Mouse (Mus musculus): Measurements from ENCODE around the gene Pde4b. TPM values are rescaled to one million over a fixed set of nuclear protein-coding genes. Genes with fewer than 3 reads are reported as not detected.

The Pde4b gene
- polyA plus RNA-seq, 1 experiment, result 14.3 TPM

GRCm38 (mm10) chr4:102605722-102606341, 518.5 kb downstream of the Pde4b start:
- DNase-seq (ENCODE audit: low read depth in 1 of 2, low spot score in 2 of 2), result no peak
- Histone ChIP-seq H3K4me3 (ENCODE audit: extremely low read depth, insufficient read depth, insufficient read length) (no peak overlapping the region), H3K27ac (ENCODE audit: insufficient read depth, low read length) (no peak overlapping the region), H3K4me1 (ENCODE audit: control insufficient read depth, insufficient read depth, insufficient read length) (no peaks in the 10 kb centered on the region; the same call in 1 of the 2 replicates), H3K27me3 (ENCODE audit: control insufficient read depth, insufficient read depth, low read length) (no peaks in the 10 kb centered on the region), H3K36me3 (ENCODE audit: control insufficient read depth, insufficient read depth, low read length) (peaks cover 40% of the 10 kb centered on the region)
- no peak for TF ChIP-seq CTCF (IDR thresholded peaks at IDR 0.05; ENCODE audit: extremely low read depth, insufficient read depth, insufficient read length, insufficient replicate concordance)
- TF ChIP-seq POLR2A (IDR thresholded peaks at IDR 0.05; ENCODE audit: low read depth, low read length), result no peak
- 81% methylated on average over 4 of the region's 4 CpGs for WGBS

DNA sequence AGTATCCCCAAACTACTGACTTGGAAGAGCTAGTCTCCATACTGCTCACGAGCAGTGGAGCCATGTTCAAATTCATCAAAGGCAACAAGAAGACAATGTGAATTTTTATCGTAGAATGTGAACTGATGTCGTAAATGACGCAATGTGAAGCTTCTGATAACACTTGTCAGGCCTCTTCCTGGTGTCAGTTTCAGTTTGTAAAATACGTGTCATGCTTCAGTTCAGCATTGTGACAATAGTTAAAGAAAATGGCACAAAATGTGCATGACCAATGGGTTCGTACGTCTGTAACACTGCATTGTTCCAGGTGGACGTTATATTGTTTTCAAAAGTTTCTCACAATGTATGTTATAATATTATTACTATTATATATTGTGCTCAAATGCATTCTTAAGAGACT, 519.5 kb downstream of the Pde4b start:
- no peaks in the 10 kb centered on the region; the same call in 1 of the 2 replicates for H3K4me1 ChIP-seq (ENCODE audit: control insufficient read depth, insufficient read depth, insufficient read length)
- WGBS, result 82% methylated on average over 8 of the region's 8 CpGs
- H3K27me3 ChIP-seq (ENCODE audit: control insufficient read depth, insufficient read depth, low read length), result no peaks in the 10 kb centered on the region
- DNase-seq (ENCODE audit: low read depth in 1 of 2, low spot score in 2 of 2), result no peak
- peaks cover 37% of the 10 kb centered on the region for H3K36me3 ChIP-seq (ENCODE audit: control insufficient read depth, insufficient read depth, low read length)
- TF ChIP-seq CTCF (IDR thresholded peaks at IDR 0.05; ENCODE audit: extremely low read depth, insufficient read depth, insufficient read length, insufficient replicate concordance), result no peak
- TF ChIP-seq POLR2A (IDR thresholded peaks at IDR 0.05; ENCODE audit: low read depth, low read length), result no peak
- H3K4me3 ChIP-seq (ENCODE audit: extremely low read depth, insufficient read depth, insufficient read length), result no peak overlapping the region
- H3K27ac ChIP-seq (ENCODE audit: insufficient read depth, low read length), result no peak overlapping the region

DNA sequence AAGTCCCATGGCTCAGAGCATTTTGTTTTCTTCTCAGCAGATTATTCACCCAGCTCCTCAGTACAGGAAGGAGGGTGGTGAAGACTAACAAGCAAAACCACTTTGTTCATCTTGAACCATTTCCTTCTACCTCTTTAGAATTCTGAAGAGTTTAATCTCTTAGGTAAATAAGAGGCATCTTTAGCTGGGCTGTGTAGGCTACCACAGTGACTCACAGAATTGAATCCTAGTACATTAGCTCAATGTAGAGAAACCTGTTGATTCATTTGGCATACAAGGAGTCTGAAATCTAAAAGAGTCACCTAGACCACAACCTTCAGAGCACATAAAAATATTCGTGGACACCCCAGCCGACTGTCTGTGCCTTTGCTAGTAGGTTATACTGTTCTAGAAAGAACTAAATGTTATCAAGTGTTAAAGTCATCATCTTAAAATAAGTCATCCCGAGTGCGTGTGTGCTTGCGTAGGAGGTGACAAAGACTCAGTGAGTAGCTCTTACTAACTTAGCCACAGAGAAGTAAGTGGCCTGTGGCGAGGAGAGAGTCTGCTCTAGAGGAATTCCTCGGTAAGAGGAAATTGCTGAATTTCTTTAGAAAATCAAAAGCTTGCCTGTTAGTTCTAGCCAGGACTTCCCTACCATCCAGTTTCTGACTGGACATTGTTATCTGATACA, 520.5 kb downstream of the Pde4b start:
- no peaks in the 10 kb centered on the region for H3K27me3 ChIP-seq (ENCODE audit: control insufficient read depth, insufficient read depth, low read length)
- H3K4me3 ChIP-seq (ENCODE audit: extremely low read depth, insufficient read depth, insufficient read length), result no peak overlapping the region
- 51% methylated on average over 7 of the region's 7 CpGs for WGBS
- TF ChIP-seq POLR2A (IDR thresholded peaks at IDR 0.05; ENCODE audit: low read depth, low read length), result no peak
- TF ChIP-seq CTCF (IDR thresholded peaks at IDR 0.05; ENCODE audit: extremely low read depth, insufficient read depth, insufficient read length, insufficient replicate concordance), result no peak
- no peaks in the 10 kb centered on the region; the same call in 1 of the 2 replicates for H3K4me1 ChIP-seq (ENCODE audit: control insufficient read depth, insufficient read depth, insufficient read length)
- DNase-seq (ENCODE audit: low read depth in 1 of 2, low spot score in 2 of 2), result no peak
- H3K27ac ChIP-seq (ENCODE audit: insufficient read depth, low read length), result no peak overlapping the region
- peaks cover 33% of the 10 kb centered on the region for H3K36me3 ChIP-seq (ENCODE audit: control insufficient read depth, insufficient read depth, low read length)

GRCm38 (mm10) chr4:102612596-102612995, 525.3 kb downstream of the Pde4b start:
- WGBS, result 95% methylated on average over 4 of the region's 4 CpGs
- no peak for DNase-seq (ENCODE audit: low read depth in 1 of 2, low spot score in 2 of 2)
- H3K36me3 ChIP-seq (ENCODE audit: control insufficient read depth, insufficient read depth, low read length), result no peaks in the 10 kb centered on the region
- TF ChIP-seq POLR2A (IDR thresholded peaks at IDR 0.05; ENCODE audit: low read depth, low read length) (no peak), CTCF (IDR thresholded peaks at IDR 0.05; ENCODE audit: extremely low read depth, insufficient read depth, insufficient read length, insufficient replicate concordance) (no peak)
- no peak overlapping the region for H3K4me3 ChIP-seq (ENCODE audit: extremely low read depth, insufficient read depth, insufficient read length)
- H3K4me1 ChIP-seq (ENCODE audit: control insufficient read depth, insufficient read depth, insufficient read length), result no peaks in the 10 kb centered on the region
- no peak overlapping the region for H3K27ac ChIP-seq (ENCODE audit: insufficient read depth, low read length)
- H3K27me3 ChIP-seq (ENCODE audit: control insufficient read depth, insufficient read depth, low read length), result no peaks in the 10 kb centered on the region

DNA sequence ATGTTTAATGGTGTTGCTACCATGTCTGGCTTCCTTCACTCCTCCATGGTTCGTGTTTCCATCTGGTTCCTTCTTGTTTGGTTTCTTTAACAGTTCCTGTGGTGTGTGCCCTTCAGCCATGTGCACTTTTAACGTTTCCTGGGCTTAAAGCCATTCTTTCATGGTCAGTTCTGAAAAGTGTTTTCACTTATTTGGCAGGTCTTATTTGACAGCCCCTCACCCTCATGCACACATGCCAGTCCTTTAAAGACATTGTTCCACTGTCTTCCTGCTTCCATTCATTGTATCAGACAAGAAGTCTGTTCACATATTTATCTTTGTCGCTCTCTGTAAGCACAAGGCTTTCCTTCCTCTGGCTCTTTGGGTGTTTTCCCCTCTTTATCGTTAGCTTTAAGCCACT, 530.4 kb downstream of the Pde4b start:
- Histone ChIP-seq H3K4me1 (ENCODE audit: control insufficient read depth, insufficient read depth, insufficient read length) (no peaks in the 10 kb centered on the region; the same call in 1 of the 2 replicates), H3K4me3 (ENCODE audit: extremely low read depth, insufficient read depth, insufficient read length) (no peak overlapping the region), H3K27ac (ENCODE audit: insufficient read depth, low read length) (no peak overlapping the region), H3K27me3 (ENCODE audit: control insufficient read depth, insufficient read depth, low read length) (no peaks in the 10 kb centered on the region), H3K36me3 (ENCODE audit: control insufficient read depth, insufficient read depth, low read length) (no peaks in the 10 kb centered on the region)
- 49% methylated on average over 4 of the region's 4 CpGs for WGBS
- no peak for DNase-seq (ENCODE audit: low read depth in 1 of 2, low spot score in 2 of 2)
- no peak for TF ChIP-seq CTCF (IDR thresholded peaks at IDR 0.05; ENCODE audit: extremely low read depth, insufficient read depth, insufficient read length, insufficient replicate concordance)
- TF ChIP-seq POLR2A (IDR thresholded peaks at IDR 0.05; ENCODE audit: low read depth, low read length), result no peak

DNA sequence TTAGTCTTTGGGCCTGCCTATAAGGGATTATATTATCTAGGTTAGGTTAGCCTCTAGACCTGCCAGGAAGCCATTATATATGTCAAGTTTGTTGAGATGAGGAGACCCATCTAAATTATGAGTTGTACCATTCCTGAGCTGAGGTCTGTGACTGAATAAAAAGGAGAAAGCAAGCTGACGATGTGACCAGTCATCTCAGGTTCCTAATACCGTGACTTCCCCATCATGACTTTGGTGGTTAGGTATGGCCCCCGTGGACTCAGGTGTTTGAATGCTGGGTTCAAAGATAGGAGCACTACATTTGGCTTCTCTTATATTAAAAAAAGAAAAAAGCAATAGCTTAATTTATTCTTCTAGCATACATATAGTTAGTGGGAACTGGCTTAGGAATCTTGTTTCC, 531.3 kb downstream of the Pde4b start:
- Histone ChIP-seq H3K4me3 (ENCODE audit: extremely low read depth, insufficient read depth, insufficient read length) (no peak overlapping the region), H3K36me3 (ENCODE audit: control insufficient read depth, insufficient read depth, low read length) (no peaks in the 10 kb centered on the region), H3K4me1 (ENCODE audit: control insufficient read depth, insufficient read depth, insufficient read length) (no peaks in the 10 kb centered on the region; the same call in 1 of the 2 replicates), H3K27me3 (ENCODE audit: control insufficient read depth, insufficient read depth, low read length) (no peaks in the 10 kb centered on the region), H3K27ac (ENCODE audit: insufficient read depth, low read length) (no peak overlapping the region)
- no peak for DNase-seq (ENCODE audit: low read depth in 1 of 2, low spot score in 2 of 2)
- no peak for TF ChIP-seq POLR2A (IDR thresholded peaks at IDR 0.05; ENCODE audit: low read depth, low read length)
- no peak for TF ChIP-seq CTCF (IDR thresholded peaks at IDR 0.05; ENCODE audit: extremely low read depth, insufficient read depth, insufficient read length, insufficient replicate concordance)
- 58% methylated on average over 3 of the region's 3 CpGs for WGBS

All from spleen, adult 2 months (tissue).